Mouse (Mus musculus) forebrain, embryonic 14.5 days (tissue): ENCODE results near the gene Tap2. TPM values are rescaled to one million over a fixed set of nuclear protein-coding genes. Genes with fewer than 3 reads are reported as not detected.

Experiments
- ATAC-seq: fragments of 200-750 bp; cut with Nextera tagmentation; 2 replicates; pipeline ENCODE4 v1.8.0; 2017; ENCODE audit warnings: mild to moderate bottlenecking, moderate library complexity
- DNase-seq: peaks from one replicate; pipeline ENCODE4 v3.0.0-alpha.2; 2015; ENCODE audit warnings: low spot score
- H3K27ac ChIP-seq: fragments of 300-500 bp; sonication (generic); 2 replicates; pipeline ENCODE4 v1.5.1; 2014; ENCODE audit warnings: low read depth, mild to moderate bottlenecking, control low read depth, low read length, moderate library complexity
- H3K27me3 ChIP-seq: fragments of 300-500 bp; sonication (generic); replicated peaks from 2 replicates; pipeline ENCODE4 v1.6.1; 2014; ENCODE audit warnings: low read length, control low read depth, mixed read lengths; ENCODE audit not compliant: control insufficient read depth, insufficient read depth
- H3K36me3 ChIP-seq: fragments of 300-500 bp; sonication (generic); 2 replicates; pipeline ENCODE4 v1.6.1; 2014; ENCODE audit warnings: low read length, control low read depth; ENCODE audit not compliant: control insufficient read depth, insufficient read depth
- H3K4me1 ChIP-seq: fragments of 300-500 bp; sonication (generic); 2 replicates; pipeline ENCODE4 v1.6.1; 2014; ENCODE audit warnings: antibody characterized with exemption, low read length, control low read depth; ENCODE audit not compliant: control insufficient read depth, insufficient read depth
- H3K4me2 ChIP-seq: fragments of 300-500 bp; sonication (generic); 2 replicates; pipeline ENCODE4 v1.6.1; 2014; ENCODE audit warnings: mild to moderate bottlenecking, control low read depth, low read length
- H3K4me3 ChIP-seq: fragments of 300-500 bp; sonication (generic); 2 replicates; pipeline ENCODE4 v1.5.1; 2014; ENCODE audit warnings: low read depth, low read length, control low read depth
- H3K9ac ChIP-seq: fragments of 300-500 bp; sonication (generic); 2 replicates; pipeline ENCODE4 v1.6.1; 2014; ENCODE audit warnings: mild to moderate bottlenecking, low read length, control low read depth, moderate library complexity
- H3K9me3 ChIP-seq: fragments of 300-500 bp; sonication (generic); replicated peaks from 2 replicates; pipeline ENCODE4 v1.6.1; 2016; ENCODE audit warnings: low read length, control low read depth, mixed read lengths; ENCODE audit not compliant: control insufficient read depth
- WGBS: fragments of 180-500 bp; shearing (Covaris S2); extraction: QIAGEN DNeasy Blood & Tissue Kit; methylation state at CpG from one replicate; pipeline ENCODE4 v1.1.7; 2014; 5-methylcytosine and 5-hydroxymethylcytosine counted together
- polyA plus RNA-seq: library from polyadenylated mRNA; unstranded; fragments of >200 nt; fragmentation: Nextera tagmentation; extraction: Ambion mirVana; gene quantifications from 2 replicates; pipeline ENCODE4 v1.2.1, GENCODE M21; 2014

The Tap2 gene
- polyA plus RNA-seq, 1 experiment from 2014 or later, result 0.28 TPM

- no peak for DNase-seq
- Histone ChIP-seq H3K4me1 (no peaks in the 10 kb centered on the region), H3K9ac (no peak overlapping the region), H3K27me3 (0 out of 2 replicates have a peak, but pooled peaks cover 2% of the 10 kb centered on the region), H3K9me3 (no peaks in the 10 kb centered on the region), H3K27ac (no peak overlapping the region), H3K4me3 (no peak overlapping the region), H3K4me2 (no peak overlapping the region), H3K36me3 (no peaks in the 10 kb centered on the region)
- 73% methylated on average over 4 of the region's 4 CpGs for WGBS
- ATAC-seq, result no peak
These were observed 41.3 kb downstream of the Tap2 start for GRCm38 (mm10) chr17:34244656-34245055.

- no peak overlapping the region for H3K9ac ChIP-seq
- no peak overlapping the region for H3K27ac ChIP-seq
- no peak for ATAC-seq
- no peaks in the 10 kb centered on the region for H3K9me3 ChIP-seq
- no peak overlapping the region for H3K4me2 ChIP-seq
- no peak overlapping the region for H3K4me3 ChIP-seq
- H3K4me1 ChIP-seq, result no peaks in the 10 kb centered on the region
- DNase-seq, result no peak
- 79% methylated on average over 3 of the region's 3 CpGs for WGBS
- H3K36me3 ChIP-seq, result no peaks in the 10 kb centered on the region
- 0 out of 2 replicates have a peak, but pooled peaks cover 2% of the 10 kb centered on the region for H3K27me3 ChIP-seq
These were observed 43.7 kb downstream of the Tap2 start for GRCm38 (mm10) chr17:34247047-34247446.

- no peak for ATAC-seq
- Histone ChIP-seq H3K4me1 (no peaks in the 10 kb centered on the region), H3K4me3 (no peak overlapping the region), H3K27ac (no peak overlapping the region), H3K4me2 (no peak overlapping the region), H3K36me3 (no peaks in the 10 kb centered on the region), H3K27me3 (0 out of 2 replicates have a peak, but pooled peaks cover 2% of the 10 kb centered on the region), H3K9ac (no peak overlapping the region), H3K9me3 (no peaks in the 10 kb centered on the region)
- no peak for DNase-seq
- 65% methylated on average over 2 of the region's 2 CpGs for WGBS
These were observed 45.4 kb downstream of the Tap2 start for GRCm38 (mm10) chr17:34248764-34249163.

GRCm38 (mm10) chr17:34249361-34249760 is 46.0 kb downstream of the Tap2 start:
- WGBS, result 47% methylated on average over 3 of the region's 3 CpGs
- DNase-seq (no peak), ATAC-seq (no peak)
- 0 out of 2 replicates have a peak, but pooled peaks cover 2% of the 10 kb centered on the region for H3K27me3 ChIP-seq
- H3K9ac ChIP-seq, result no peak overlapping the region
- no peaks in the 10 kb centered on the region for H3K36me3 ChIP-seq
- no peaks in the 10 kb centered on the region for H3K4me1 ChIP-seq
- no peak overlapping the region for H3K4me2 ChIP-seq
- H3K4me3 ChIP-seq, result no peak overlapping the region
- no peak overlapping the region for H3K27ac ChIP-seq
- H3K9me3 ChIP-seq, result no peaks in the 10 kb centered on the region

- peak; percentile 85 for DNase-seq
- Histone ChIP-seq H3K4me2 (no peak overlapping the region), H3K9ac (no peak overlapping the region), H3K9me3 (no peaks in the 10 kb centered on the region), H3K27me3 (0 out of 2 replicates have a peak, but pooled peaks cover 2% of the 10 kb centered on the region), H3K27ac (no peak overlapping the region), H3K4me3 (no peak overlapping the region), H3K4me1 (no peaks in the 10 kb centered on the region), H3K36me3 (no peaks in the 10 kb centered on the region)
- no peak for ATAC-seq
- WGBS, result 20% methylated on average over 4 of the region's 4 CpGs
These were observed 46.6 kb downstream of the Tap2 start for GRCm38 (mm10) chr17:34249878-34250277.

- H3K27ac ChIP-seq, result no peak overlapping the region
- H3K9ac ChIP-seq, result no peak overlapping the region
- 44% methylated on average over 4 of the region's 4 CpGs for WGBS
- H3K4me3 ChIP-seq, result no peak overlapping the region
- H3K4me2 ChIP-seq, result no peak overlapping the region
- H3K4me1 ChIP-seq, result no peaks in the 10 kb centered on the region
- 0 out of 2 replicates have a peak, but pooled peaks cover 2% of the 10 kb centered on the region for H3K27me3 ChIP-seq
- ATAC-seq (no peak), DNase-seq (no peak)
- no peaks in the 10 kb centered on the region for H3K9me3 ChIP-seq
- no peaks in the 10 kb centered on the region for H3K36me3 ChIP-seq
These were observed 48.3 kb downstream of the Tap2 start for GRCm38 (mm10) chr17:34251666-34252065.

- Histone ChIP-seq H3K9me3 (no peaks in the 10 kb centered on the region), H3K4me1 (no peaks in the 10 kb centered on the region), H3K36me3 (no peaks in the 10 kb centered on the region), H3K4me2 (no peak overlapping the region), H3K27me3 (no peaks in the 10 kb centered on the region), H3K4me3 (no peak overlapping the region), H3K27ac (no peak overlapping the region), H3K9ac (no peak overlapping the region)
- ATAC-seq (no peak), DNase-seq (no peak)
- 87% methylated on average over 5 of the region's 5 CpGs for WGBS
These were observed 53.2 kb downstream of the Tap2 start for GRCm38 (mm10) chr17:34256501-34256900.

GRCm38 (mm10) chr17:34257594-34258375 is 54.5 kb downstream of the Tap2 start, which contains the start of gene H2-Ab1:
Gene H2-Ab1, plus strand, starts transcription at chr17:34257689.
- no peaks in the 10 kb centered on the region for H3K36me3 ChIP-seq
- no peak within 1 kb of the TSS for H3K27ac ChIP-seq
- 73% methylated on average over 11 of the region's 11 CpGs for WGBS
- ATAC-seq (no peak), DNase-seq (peak; percentile 58)
- no peaks in the 10 kb centered on the region for H3K9me3 ChIP-seq
- H3K27me3 ChIP-seq, result 0 out of 2 replicates have a peak, but pooled peaks cover 3% of the 10 kb centered on the region
- H3K4me1 ChIP-seq, result no peaks in the 10 kb centered on the region
- H3K4me2 ChIP-seq, result no peak within 1 kb of the TSS
- H3K4me3 ChIP-seq, result no peak within 1 kb of the TSS
- H3K9ac ChIP-seq, result no peak within 1 kb of the TSS

- no peak overlapping the region for H3K27ac ChIP-seq
- no peaks in the 10 kb centered on the region for H3K36me3 ChIP-seq
- 68% methylated on average over 5 of the region's 5 CpGs for WGBS
- H3K4me2 ChIP-seq, result no peak overlapping the region
- H3K4me3 ChIP-seq, result no peak overlapping the region
- no peak for ATAC-seq
- no peaks in the 10 kb centered on the region for H3K9me3 ChIP-seq
- peaks cover 4% of the 10 kb centered on the region; the same call in 1 of the 2 replicates for H3K4me1 ChIP-seq
- peak; percentile 11 for DNase-seq
- H3K9ac ChIP-seq, result no peak overlapping the region
- peaks cover 19% of the 10 kb centered on the region for H3K27me3 ChIP-seq
These were observed 57.2 kb downstream of the Tap2 start for GRCm38 (mm10) chr17:34260551-34260950.
